Mouse (Mus musculus): ENCODE results near the gene Mettl18. TPM values are rescaled to one million over a fixed set of nuclear protein-coding genes. Genes with fewer than 3 reads are reported as not detected.
"Not testable (repeated sequence)": the region's sequence is repeated elsewhere in the genome, so short reads cannot be mapped to it uniquely, and the experiment has no call there.

Mettl18 gene
- polyA plus RNA-seq, 1 experiment from 2014 or later: 11.1 TPM

DNA sequence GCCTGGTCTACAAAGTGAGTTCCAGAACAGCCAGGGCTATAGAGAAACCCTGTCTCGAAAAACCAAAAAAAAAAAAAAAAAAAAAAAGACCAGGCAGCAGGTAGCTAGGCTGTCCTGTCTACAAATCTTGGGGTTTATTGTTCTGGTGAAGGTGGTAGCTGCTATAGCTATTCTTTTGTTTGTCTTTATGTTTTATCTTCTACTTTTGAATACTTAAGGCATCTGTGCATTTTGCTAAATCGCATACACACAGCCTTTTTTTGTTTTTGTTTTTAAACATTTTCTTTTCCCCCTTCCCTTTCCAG lies 872 bp downstream of the Mettl18 start:
- 90% methylated on average over 1 of the region's 2 CpGs for WGBS
- no peak for ATAC-seq (ENCODE audit: low FRiP score, low TSS enrichment)
- peaks cover 13% of the 10 kb centered on the region; the same call in 1 of the 2 replicates for H3K4me1 ChIP-seq (ENCODE audit: insufficient read depth, low read length)
- H3K9ac ChIP-seq (replicated peaks; ENCODE audit: low read length): peak overlapping the region; percentile 73
- H3K27ac ChIP-seq (ENCODE audit: low read length): no peak overlapping the region
- H3K36me3 ChIP-seq (ENCODE audit: insufficient read depth, low read length): peaks cover 10% of the 10 kb centered on the region; the same call in 1 of the 2 replicates
- H3K4me2 ChIP-seq (replicated peaks; ENCODE audit: low read depth, low read length): peak overlapping the region; percentile 70
- peak overlapping the region; percentile 87 for H3K4me3 ChIP-seq (ENCODE audit: low read length)
- H3K27me3 ChIP-seq (ENCODE audit: insufficient read depth, low read length): no peaks in the 10 kb centered on the region
- H3K9me3 ChIP-seq (ENCODE audit: low read length): no peaks in the 10 kb centered on the region

DNA sequence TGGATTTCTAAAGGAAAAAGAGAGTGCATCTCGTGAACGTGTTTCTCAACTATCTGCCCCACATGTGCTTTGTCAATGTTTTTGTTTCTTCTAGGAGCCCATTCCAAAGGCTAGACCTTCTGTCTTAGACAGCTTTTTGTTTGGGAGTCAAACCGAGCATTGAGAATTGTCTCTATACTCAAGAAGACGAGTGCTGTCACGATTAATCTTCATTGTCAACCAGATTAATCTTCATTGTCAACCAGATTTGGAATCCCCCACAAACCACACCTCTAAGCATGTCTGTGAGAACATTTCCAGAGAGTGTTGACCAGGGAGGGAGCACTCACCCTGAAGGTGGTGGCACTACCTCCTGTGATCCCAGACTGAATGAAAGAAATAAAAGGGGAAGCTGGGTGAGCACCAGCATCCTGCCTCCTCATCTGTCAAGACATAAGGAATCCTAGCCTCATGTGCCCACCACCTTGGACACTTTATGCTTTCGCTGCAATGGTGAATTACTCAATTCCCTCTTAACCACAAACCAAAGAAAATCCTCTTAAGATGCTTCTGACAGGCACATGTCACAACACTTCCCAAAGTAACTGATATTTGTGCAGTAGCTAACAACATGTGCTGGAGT lies 7.3 kb downstream of the Mettl18 start:
- Histone ChIP-seq H3K4me1 (ENCODE audit: insufficient read depth, low read length) (no peaks in the 10 kb centered on the region), H3K36me3 (ENCODE audit: insufficient read depth, low read length) (0 out of 2 replicates have a peak, but pooled peaks cover 3% of the 10 kb centered on the region), H3K4me2 (replicated peaks; ENCODE audit: low read depth, low read length) (no peak overlapping the region), H3K9me3 (ENCODE audit: low read length) (no peaks in the 10 kb centered on the region), H3K27ac (ENCODE audit: low read length) (no peak overlapping the region), H3K27me3 (ENCODE audit: insufficient read depth, low read length) (no peaks in the 10 kb centered on the region), H3K9ac (replicated peaks; ENCODE audit: low read length) (no peak overlapping the region), H3K4me3 (ENCODE audit: low read length) (no peak overlapping the region)
- WGBS: 75% methylated on average over 6 of the region's 6 CpGs
- ATAC-seq (ENCODE audit: low FRiP score, low TSS enrichment): no peak

DNA sequence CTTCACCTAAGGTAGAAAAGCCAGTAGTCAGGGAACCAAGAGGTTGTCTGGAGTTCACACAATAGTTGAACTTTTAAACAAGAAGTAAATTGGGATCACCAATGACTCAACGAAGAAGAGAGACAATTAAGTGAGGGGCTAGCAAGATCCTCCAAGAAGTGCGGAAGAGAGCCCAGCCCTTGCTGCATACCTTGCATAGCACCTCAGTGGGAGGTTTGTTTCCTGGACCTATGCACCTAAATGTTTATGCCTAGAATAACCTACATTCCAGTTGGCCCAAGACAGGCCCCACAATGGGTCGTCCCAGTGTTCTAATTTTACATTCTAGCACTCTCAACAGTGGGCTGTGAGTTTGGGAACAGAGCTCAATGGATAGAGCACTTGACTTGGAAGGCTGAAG lies 9.6 kb downstream of the Mettl18 start:
- no peak for ATAC-seq (ENCODE audit: low FRiP score, low TSS enrichment)
- H3K4me2 ChIP-seq (replicated peaks; ENCODE audit: low read depth, low read length): no peak overlapping the region
- WGBS: 80% methylated on average over 3 of the region's 3 CpGs
- no peaks in the 10 kb centered on the region for H3K27me3 ChIP-seq (ENCODE audit: insufficient read depth, low read length)
- H3K4me3 ChIP-seq (ENCODE audit: low read length): no peak overlapping the region
- H3K9me3 ChIP-seq (ENCODE audit: low read length): no peaks in the 10 kb centered on the region
- H3K9ac ChIP-seq (replicated peaks; ENCODE audit: low read length): no peak overlapping the region
- H3K27ac ChIP-seq (ENCODE audit: low read length): no peak overlapping the region
- no peaks in the 10 kb centered on the region for H3K4me1 ChIP-seq (ENCODE audit: insufficient read depth, low read length)
- H3K36me3 ChIP-seq (ENCODE audit: insufficient read depth, low read length): no peaks in the 10 kb centered on the region

DNA sequence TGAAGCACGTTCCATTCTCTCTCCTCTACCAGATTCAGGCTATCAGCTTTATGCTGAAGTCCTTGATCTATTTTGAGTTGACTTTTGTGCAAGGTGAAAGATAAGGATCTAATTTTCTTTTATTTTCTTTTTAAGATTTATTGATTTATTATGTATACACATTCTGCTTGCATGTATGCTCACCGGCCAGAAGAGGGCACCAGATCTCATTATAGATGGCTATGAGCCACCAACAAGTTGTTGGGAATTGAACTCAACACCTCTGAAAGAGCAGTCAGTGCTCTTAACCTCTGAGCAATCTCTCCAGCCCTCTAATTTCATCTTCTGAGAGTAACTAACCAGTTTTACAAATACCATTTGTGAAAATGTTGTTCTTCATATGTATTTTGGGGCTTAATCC lies 14.5 kb downstream of the Mettl18 start:
- 37% methylated on average over 2 of the region's 2 CpGs for WGBS
- H3K4me2 ChIP-seq (replicated peaks; ENCODE audit: low read depth, low read length): no peak overlapping the region
- H3K4me3 ChIP-seq (ENCODE audit: low read length): no peak overlapping the region
- no peaks in the 10 kb centered on the region for H3K27me3 ChIP-seq (ENCODE audit: insufficient read depth, low read length)
- no peak for ATAC-seq (ENCODE audit: low FRiP score, low TSS enrichment)
- no peak overlapping the region for H3K9ac ChIP-seq (replicated peaks; ENCODE audit: low read length)
- no peaks in the 10 kb centered on the region for H3K9me3 ChIP-seq (ENCODE audit: low read length)
- no peaks in the 10 kb centered on the region for H3K4me1 ChIP-seq (ENCODE audit: insufficient read depth, low read length)
- H3K27ac ChIP-seq (ENCODE audit: low read length): no peak overlapping the region
- H3K36me3 ChIP-seq (ENCODE audit: insufficient read depth, low read length): no peaks in the 10 kb centered on the region

DNA sequence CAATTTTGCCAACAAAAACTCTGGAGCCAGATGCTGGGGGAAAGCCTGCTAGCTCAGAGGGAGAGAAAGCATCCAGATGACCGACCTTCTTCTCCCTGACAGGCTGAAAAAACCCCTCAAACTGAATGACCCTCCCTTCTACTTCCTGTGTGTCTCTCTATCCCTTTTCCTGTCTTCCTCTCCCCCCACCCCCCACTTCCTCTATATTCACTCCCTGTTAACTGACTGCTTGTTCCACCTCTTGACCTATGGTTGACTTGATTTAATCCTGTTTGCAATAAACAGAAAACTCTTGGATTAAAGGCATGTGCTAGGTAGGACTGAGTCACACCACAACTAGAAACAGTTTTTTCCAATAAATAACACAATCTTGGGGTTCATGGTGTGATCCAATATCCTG lies 19.9 kb downstream of the Mettl18 start:
- Histone ChIP-seq H3K4me2 (replicated peaks; ENCODE audit: low read depth, low read length) (no peak overlapping the region), H3K27ac (ENCODE audit: low read length) (no peak overlapping the region), H3K9ac (replicated peaks; ENCODE audit: low read length) (no peak overlapping the region), H3K9me3 (ENCODE audit: low read length) (no peaks in the 10 kb centered on the region), H3K36me3 (ENCODE audit: insufficient read depth, low read length) (no peaks in the 10 kb centered on the region), H3K27me3 (ENCODE audit: insufficient read depth, low read length) (no peaks in the 10 kb centered on the region), H3K4me1 (ENCODE audit: insufficient read depth, low read length) (no peaks in the 10 kb centered on the region), H3K4me3 (ENCODE audit: low read length) (no peak overlapping the region)
- no peak for ATAC-seq (ENCODE audit: low FRiP score, low TSS enrichment)
- 45% methylated on average over 1 of the region's 1 CpGs for WGBS

DNA sequence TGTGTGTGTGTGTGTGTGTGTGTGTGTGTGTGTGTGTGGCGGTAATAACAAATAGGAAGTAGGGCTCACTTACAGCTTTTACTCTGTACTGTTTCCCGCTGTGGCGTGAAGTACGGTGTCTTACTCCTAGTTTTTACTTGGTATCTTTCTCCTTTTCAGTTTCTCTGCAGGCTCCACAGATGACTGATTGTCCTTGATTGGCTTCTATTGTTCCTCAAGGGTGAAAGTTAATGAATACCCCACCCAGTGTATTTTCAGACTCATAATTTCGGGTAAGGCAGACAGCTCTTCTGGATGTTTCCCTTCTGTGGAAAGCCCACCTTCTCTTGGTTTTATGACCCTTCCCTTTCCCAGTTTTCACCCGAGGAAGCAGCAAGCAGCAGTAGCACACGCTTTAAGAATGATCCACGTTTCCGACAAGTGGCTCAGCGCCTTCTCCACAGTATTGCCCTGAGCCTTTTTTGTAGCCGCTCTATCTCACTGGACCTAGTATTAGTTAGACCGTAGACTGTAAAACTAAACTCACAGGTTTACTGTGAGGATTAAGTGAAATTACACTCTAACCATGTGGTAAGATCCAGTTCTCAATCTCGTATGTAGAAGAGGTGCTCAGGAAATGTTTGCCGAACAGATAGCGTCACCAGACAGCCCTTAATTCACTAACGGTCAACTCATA lies 23.7 kb downstream of the Mettl18 start:
- Histone ChIP-seq H3K4me3 (ENCODE audit: low read length) (no peak overlapping the region), H3K9me3 (ENCODE audit: low read length) (no peaks in the 10 kb centered on the region), H3K9ac (replicated peaks; ENCODE audit: low read length) (no peak overlapping the region), H3K27ac (ENCODE audit: low read length) (peak overlapping the region; percentile 47; the same call in 1 of the 2 replicates), H3K27me3 (ENCODE audit: insufficient read depth, low read length) (no peaks in the 10 kb centered on the region), H3K4me2 (replicated peaks; ENCODE audit: low read depth, low read length) (peak overlapping the region; percentile 21), H3K4me1 (ENCODE audit: insufficient read depth, low read length) (no peaks in the 10 kb centered on the region), H3K36me3 (ENCODE audit: insufficient read depth, low read length) (no peaks in the 10 kb centered on the region)
- ATAC-seq (ENCODE audit: low FRiP score, low TSS enrichment): peak; percentile 71; the same call in 1 of the 2 replicates
- WGBS: 68% methylated on average over 16 of the region's 16 CpGs

DNA sequence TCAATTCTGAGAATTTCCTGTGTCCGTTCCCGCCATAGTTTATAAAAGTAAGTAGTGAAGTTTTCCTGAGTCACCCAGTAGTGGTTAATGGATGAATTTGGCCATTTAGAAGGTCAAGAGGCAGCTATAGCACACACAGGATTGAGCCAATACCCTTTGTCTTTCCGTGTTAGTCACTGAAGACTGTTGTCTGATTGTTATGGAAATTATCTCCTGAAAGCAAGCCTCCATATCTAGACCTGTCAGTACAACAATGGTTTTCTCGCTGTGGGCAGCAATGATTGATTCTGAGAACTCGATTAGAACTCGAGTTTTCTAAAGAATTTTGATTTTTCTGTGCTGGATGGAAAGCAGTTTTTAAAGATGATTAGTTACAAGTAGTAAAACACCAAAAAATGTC lies 25.1 kb downstream of the Mettl18 start:
- no peaks in the 10 kb centered on the region for H3K4me1 ChIP-seq (ENCODE audit: insufficient read depth, low read length)
- no peak overlapping the region for H3K27ac ChIP-seq (ENCODE audit: low read length)
- no peak overlapping the region for H3K9ac ChIP-seq (replicated peaks; ENCODE audit: low read length)
- no peak overlapping the region for H3K4me3 ChIP-seq (ENCODE audit: low read length)
- no peaks in the 10 kb centered on the region for H3K36me3 ChIP-seq (ENCODE audit: insufficient read depth, low read length)
- H3K27me3 ChIP-seq (ENCODE audit: insufficient read depth, low read length): no peaks in the 10 kb centered on the region
- WGBS: 84% methylated on average over 6 of the region's 6 CpGs
- no peaks in the 10 kb centered on the region for H3K9me3 ChIP-seq (ENCODE audit: low read length)
- no peak for ATAC-seq (ENCODE audit: low FRiP score, low TSS enrichment)
- no peak overlapping the region for H3K4me2 ChIP-seq (replicated peaks; ENCODE audit: low read depth, low read length)

DNA sequence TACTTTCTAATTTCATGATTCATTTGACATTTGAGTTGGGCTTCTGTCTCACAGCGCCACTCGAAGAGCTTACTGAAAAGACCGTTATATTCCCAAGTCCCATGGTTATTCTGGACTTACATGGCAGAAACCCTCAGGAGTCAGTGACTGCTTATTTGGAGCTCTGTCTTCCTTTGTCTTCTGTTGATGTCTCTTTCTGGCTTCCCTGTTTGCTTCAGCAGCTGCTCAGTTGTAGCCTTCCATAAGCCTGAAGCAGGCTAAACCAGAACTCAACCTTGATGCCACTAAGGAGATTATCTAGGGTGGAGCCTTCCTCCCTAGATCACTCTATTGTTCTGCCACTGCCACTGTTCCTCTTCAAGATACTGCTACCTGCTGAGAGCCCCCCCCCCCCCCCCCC lies 26.1 kb downstream of the Mettl18 start:
- H3K9ac ChIP-seq (replicated peaks; ENCODE audit: low read length); H3K4me1 ChIP-seq (ENCODE audit: insufficient read depth, low read length); H3K36me3 ChIP-seq (ENCODE audit: insufficient read depth, low read length); ATAC-seq (ENCODE audit: low FRiP score, low TSS enrichment); H3K4me2 ChIP-seq (replicated peaks; ENCODE audit: low read depth, low read length); H3K9me3 ChIP-seq (ENCODE audit: low read length); H3K4me3 ChIP-seq (ENCODE audit: low read length); H3K27me3 ChIP-seq (ENCODE audit: insufficient read depth, low read length); H3K27ac ChIP-seq (ENCODE audit: low read length): not testable (repeated sequence)
- WGBS: 94% methylated on average over 3 of the region's 3 CpGs

DNA sequence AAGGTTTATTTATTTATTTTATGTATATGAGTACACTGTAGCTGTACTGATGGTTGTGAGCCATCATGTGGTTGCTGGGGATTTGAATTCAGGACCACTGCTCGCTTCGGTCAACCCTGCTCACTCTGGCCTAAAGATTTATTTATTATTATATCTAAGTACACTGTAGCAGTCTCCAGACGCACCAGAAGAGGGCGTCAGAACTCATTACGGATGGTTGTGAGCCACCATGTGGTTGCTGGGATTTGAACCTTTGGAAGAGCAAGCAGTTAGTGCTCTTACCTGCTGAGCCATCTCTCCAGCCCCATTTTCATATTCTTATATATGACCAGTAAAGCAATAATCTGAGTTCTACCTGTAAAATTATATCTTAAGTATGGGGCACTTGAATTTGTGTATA lies 27.4 kb downstream of the Mettl18 start:
- not testable (repeated sequence) for H3K9me3 ChIP-seq (ENCODE audit: low read length); H3K27ac ChIP-seq (ENCODE audit: low read length); H3K4me2 ChIP-seq (replicated peaks; ENCODE audit: low read depth, low read length); H3K4me3 ChIP-seq (ENCODE audit: low read length); H3K4me1 ChIP-seq (ENCODE audit: insufficient read depth, low read length); H3K27me3 ChIP-seq (ENCODE audit: insufficient read depth, low read length); H3K9ac ChIP-seq (replicated peaks; ENCODE audit: low read length); H3K36me3 ChIP-seq (ENCODE audit: insufficient read depth, low read length); ATAC-seq (ENCODE audit: low FRiP score, low TSS enrichment)
- 73% methylated on average over 5 of the region's 5 CpGs for WGBS

DNA sequence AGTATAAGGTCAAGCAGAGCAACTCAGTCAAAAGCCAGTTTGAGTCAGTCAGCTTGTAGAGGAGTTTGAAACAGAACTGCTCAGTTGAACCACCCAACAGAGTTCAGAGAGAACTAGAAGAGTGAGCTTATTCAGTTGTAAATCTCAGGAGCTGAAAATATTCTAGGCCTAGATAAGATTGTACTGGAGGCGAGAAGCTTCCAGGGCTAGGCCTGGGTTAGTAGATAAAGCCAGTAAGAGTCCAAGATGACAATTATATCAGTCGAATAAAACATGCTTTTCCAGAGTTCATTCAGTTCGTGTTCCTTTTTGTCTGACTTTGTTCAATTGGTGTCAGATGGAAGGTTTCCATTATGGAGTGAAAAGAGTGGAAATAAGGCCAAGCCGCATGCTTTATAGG lies 31.0 kb downstream of the Mettl18 start:
- WGBS: 90% methylated on average over 4 of the region's 4 CpGs

More for the DNA sequence above, 31.0 kb downstream of the Mettl18 start:
- Histone ChIP-seq H3K27me3 (ENCODE audit: insufficient read depth, low read length) (no peaks in the 10 kb centered on the region), H3K9ac (replicated peaks; ENCODE audit: low read length) (no peak overlapping the region), H3K4me3 (ENCODE audit: low read length) (no peak overlapping the region), H3K4me2 (replicated peaks; ENCODE audit: low read depth, low read length) (no peak overlapping the region), H3K4me1 (ENCODE audit: insufficient read depth, low read length) (no peaks in the 10 kb centered on the region), H3K27ac (ENCODE audit: low read length) (no peak overlapping the region), H3K36me3 (ENCODE audit: insufficient read depth, low read length) (no peaks in the 10 kb centered on the region), H3K9me3 (ENCODE audit: low read length) (no peaks in the 10 kb centered on the region)
- ATAC-seq (ENCODE audit: low FRiP score, low TSS enrichment): no peak
